Mouse (Mus musculus) cerebellum, adult (tissue): Measurements from ENCODE around the gene Sdsl.
A peak's percentile ranks its signal among the peaks of the same experiment; 100 is the strongest.
"Not testable (repeated sequence)": the region's sequence is repeated elsewhere in the genome, so short reads cannot be mapped to it uniquely, and the experiment has no call there.

ENCODE experiments used
- ATAC-seq: cut with Nextera tagmentation; 2 replicates; pipeline ENCODE4 v1.9.2; 2017; ENCODE audit warnings: mild to moderate bottlenecking, moderate library complexity, mixed read lengths; ENCODE audit not compliant: insufficient number of reproducible peaks, low FRiP score, low TSS enrichment

Gene Sdsl

GRCm38 (mm10) chr5:120472770-120473169 lies at the start of gene Sdsl:
Gene Sdsl, minus strand, starts transcription at chr5:120472810.
- ATAC-seq = no peak

- no peak for ATAC-seq
Measured at GRCm38 (mm10) chr5:120517552-120517951, 44.9 kb upstream of the Sdsl start.

DNA sequence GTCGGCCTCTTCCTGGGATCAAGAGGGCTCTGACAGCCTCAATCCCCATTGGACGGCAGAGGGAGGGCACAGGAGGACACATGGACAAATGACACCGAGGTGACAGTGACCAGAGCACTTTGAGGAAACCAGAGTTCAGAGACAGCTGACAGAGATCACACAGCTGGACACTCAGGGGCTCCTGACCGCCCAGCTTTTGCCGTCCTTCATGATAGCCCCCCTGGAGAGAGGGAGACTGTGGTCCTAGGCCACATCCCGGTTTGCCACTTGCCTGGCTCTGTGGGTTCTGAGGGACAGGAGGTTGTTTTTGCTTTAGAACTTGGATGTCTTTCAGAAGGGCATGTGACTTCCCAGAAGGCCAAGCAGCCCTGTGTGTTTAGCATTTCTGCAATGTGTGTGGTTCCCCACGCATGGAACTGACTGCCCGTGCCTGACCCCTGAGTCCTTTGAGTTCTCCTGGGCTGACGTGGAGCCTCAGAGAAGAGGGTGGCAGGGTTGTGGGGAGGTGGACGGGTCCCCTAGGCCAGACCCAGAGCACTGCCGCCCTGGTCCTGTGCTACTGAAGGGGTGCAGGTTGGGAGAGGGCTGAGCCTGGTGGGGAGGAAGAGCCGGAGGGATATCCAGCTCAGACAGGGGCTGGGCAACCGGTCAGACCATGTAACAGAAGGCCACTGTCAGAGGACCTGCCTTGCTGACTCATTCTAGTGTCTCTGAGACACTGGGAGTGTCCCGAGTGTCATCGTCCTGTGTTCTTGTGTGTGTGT lies 43.8 kb upstream of the Sdsl start:
- ATAC-seq = no peak

DNA sequence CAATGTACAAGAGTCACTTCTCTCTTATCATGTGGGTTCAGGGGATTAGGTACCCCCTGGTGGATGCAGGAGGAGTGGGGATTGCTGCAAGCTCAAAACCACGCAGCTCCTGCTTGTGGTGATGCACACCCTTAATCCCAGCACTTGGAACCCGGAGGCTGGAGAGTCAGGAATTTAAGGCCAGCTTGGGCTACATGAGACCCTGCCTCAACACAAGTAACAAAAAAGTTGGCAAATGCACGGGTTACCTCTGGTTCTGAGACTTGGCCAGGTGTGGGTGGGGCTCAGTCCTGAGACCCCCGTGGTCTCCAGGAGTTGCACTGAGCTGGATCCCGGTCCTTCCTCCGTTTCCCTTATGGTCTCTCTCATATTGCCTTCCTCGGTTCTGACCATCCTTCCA lies 42.8 kb upstream of the Sdsl start:
- no peak for ATAC-seq

DNA sequence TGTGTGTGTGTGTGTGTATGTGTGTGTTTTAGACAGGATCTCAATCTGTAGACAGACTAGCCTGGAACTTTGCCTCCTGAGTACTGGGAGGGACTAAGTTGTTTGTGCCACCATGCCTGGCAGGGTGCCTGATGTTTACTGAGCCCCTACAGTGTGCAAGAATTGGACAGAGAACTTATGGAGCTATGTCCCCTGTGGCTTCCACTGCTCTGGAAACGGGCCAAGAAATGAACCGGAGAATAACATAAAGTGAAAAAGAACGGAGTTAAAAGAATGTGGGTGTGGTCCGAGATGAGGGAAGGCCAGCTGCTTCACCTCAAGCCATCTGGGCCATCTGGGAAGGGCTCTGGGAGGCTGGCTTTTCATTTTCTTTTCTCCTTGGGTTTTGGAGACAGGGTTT lies 42.1 kb upstream of the Sdsl start:
- no peak for ATAC-seq

DNA sequence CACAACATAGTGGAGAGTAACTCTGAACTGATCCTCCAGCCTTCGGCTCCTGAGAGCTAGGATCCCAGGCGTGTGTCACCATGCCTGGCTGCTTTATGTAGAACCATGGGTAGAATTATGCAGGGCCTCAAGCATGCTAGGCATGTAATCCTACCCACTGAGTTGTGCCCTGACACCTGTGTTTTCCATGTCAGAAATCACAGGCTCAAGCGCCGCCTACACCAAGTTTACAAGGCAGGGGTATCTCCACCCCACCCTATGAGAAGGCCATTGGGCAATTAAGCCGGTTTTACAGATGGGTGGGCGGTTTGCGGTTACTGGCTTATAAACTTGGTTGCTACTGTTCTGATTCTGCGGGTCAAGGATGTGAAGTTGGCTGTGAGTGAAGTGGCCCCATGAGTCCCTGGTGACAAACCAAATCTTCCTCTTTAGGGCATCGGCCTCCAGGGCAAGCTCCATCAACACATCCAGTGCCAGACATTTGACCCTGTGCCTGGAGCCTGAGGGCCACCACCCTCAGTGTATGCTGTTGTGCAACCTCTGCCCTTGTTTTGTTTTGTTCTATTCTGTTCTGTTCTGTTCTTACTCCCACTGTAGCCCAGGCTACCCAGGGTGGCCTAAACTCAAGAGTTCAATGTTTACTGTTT lies 41.5 kb upstream of the Sdsl start:
- no peak for ATAC-seq

GRCm38 (mm10) chr5:120512911-120513555 lies 40.4 kb upstream of the Sdsl start:
- ATAC-seq = no peak

GRCm38 (mm10) chr5:120511643-120512220 lies 39.1 kb upstream of the Sdsl start:
- no peak for ATAC-seq

GRCm38 (mm10) chr5:120510982-120511642 lies 38.5 kb upstream of the Sdsl start, which contains the start of gene Slc8b1:
Gene Slc8b1, plus strand, starts transcription at chr5:120511168.
- ATAC-seq = peak; percentile 80; the same call in 1 of the 2 replicates

GRCm38 (mm10) chr5:120507311-120507710 lies 34.7 kb upstream of the Sdsl start:
- no peak for ATAC-seq

DNA sequence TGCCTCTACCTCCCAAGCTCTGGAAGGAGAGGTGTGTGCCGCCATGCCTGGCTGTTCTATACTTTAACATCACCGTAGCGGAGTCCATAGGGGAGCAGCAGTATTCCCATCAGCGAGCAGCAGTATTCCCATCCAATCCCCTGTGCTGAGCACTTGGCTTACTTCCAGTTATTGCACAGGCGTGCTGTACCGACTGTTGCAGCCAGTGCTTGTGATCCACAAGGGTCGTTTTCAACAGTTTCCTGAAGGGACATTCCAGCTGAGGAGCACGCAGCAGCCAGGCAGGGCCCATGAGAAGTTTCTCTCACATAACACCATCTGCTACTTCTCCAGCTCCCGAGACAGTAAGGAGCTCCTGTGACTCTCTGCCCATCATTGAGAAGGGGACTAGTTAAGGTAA lies 33.9 kb upstream of the Sdsl start:
- ATAC-seq = no peak

DNA sequence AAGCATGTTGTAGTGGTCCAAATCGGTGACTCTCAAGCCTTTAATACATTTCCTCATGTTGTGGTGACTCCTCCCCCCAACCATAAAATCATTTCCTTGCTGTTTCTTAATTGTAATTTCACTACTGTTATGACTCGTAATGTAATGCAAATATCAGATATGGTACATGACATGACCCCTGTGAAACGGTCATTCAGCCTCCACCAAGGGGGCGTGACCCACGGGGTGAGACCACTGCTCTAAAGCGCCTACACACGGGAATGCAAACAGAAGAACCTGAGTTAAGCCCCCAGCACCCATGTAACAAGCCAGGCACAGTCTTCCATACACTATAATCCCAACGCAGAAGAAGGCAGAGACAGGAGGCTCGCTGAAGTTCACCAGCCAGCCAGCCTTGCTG lies 33.2 kb upstream of the Sdsl start:
- no peak for ATAC-seq

- ATAC-seq = 0 out of 2 replicates have a peak, but pooled peaks have one; percentile 29
Measured at GRCm38 (mm10) chr5:120505368-120505767, 32.8 kb upstream of the Sdsl start.

DNA sequence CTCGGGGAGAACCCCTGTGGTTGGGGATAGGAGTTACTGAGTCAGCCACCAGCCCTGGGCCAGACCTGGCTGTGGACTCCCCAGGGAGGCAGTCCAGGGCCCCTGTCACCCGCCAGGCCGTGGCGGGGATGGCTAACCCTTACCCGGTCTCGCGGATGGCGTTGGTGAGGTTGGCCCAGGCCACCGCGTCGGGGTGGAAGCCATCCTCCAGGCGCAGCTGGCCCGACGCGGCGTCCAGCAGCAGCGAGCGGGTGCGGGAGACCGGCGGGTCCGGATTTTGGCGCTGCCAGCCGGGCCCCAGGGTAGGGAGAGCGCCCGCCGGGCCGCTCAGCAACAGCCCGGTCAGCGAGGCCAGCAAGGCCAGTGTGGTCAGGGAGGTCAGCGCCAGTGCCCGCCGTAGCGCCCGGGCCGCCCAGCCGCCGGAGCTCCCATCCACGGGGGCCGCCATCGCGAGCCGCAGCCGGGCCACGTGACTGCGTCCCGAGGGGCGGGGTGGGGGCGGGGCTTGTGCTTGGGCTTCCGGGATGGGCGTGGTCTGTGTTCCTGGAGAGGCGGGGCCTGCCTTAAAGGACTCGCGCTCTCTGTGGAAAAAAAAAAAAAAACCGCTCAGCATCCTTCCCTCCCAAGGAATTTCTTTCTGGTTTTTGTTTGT lies 30.7 kb upstream of the Sdsl start, which contains the start of gene Plbd2:
TSS of gene Plbd2 (minus strand) at position 482 of the 652 bp plus-strand sequence.
- ATAC-seq = peak; percentile 64

GRCm38 (mm10) chr5:120502675-120503143 lies 30.1 kb upstream of the Sdsl start:
- peak; percentile 9; the same call in 1 of the 2 replicates for ATAC-seq

DNA sequence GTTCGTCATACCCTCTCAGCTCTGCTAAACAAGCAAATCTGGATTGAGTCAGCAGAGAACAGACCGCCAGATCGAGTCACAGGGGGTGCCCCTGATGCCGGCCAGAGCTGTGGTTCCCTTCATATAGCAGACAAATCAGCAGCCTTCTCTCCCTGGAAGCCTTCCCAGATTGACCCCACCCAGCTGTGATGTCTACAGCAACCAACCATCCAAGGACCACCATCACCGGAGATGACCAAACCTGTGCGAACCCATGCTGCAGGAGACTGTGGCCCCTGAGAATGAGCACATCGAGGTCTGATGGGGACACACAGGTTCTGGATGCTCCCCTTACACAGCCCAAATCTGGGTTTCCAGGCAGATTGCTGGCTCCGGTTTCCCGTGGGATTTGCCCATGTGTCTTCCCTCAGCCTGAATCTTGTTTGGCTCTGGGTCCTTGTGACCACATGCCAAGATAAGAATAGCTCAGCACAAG lies 29.6 kb upstream of the Sdsl start:
- ATAC-seq = no peak

DNA sequence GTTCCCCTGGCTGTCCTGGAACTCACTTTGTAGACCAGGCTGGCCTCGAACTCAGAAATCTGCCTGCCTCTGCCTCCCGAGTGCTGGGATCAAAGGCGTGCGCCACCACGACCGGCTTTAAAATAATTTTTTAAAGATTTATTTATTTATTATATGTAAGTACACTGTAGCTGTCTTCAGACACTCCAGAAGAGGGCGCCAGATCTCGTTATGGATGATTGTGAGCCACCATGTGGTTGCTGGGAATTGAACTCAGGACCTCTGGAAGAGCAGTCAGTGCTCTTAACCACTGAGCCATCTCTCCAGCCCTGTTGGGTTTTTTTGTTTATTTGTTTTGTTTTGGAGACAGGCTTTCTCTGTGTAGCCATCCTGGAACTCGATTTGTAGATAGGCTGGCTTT lies 28.0 kb upstream of the Sdsl start:
- not testable (repeated sequence) for ATAC-seq

GRCm38 (mm10) chr5:120499202-120499601 lies 26.6 kb upstream of the Sdsl start:
- no peak for ATAC-seq

DNA sequence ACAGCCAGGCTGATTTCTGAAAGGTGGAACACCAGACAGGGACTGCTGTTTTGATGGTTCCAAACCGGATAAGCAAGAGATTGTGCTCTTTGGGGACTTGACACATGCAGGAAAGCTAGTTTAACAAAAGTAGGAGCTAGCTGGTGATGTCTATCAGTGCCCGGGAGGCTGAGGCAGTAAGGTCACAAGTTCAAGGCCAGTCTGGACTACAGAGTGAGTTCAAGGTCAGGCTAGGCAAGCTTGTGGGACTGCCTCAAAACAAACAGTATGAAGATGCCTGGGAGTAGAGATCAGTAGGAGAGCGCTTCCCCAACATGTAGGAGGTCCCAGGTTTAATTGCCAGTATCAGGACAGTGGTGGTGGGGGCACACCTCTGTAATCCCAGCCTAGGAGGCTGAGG lies 24.5 kb upstream of the Sdsl start:
- ATAC-seq = no peak
